Mouse (Mus musculus) urinary bladder, postnatal 10 days (tissue): ENCODE data around the gene Maml3.

ENCODE experiments used
- DNase-seq: peaks from one replicate; pipeline ENCODE4 v3.0.0; 2022; ENCODE audit warnings: low spot score

Maml3 gene

GRCm38 (mm10) chr3:51741824-51742223 is 363.1 kb downstream of the Maml3 start:
- no peak for DNase-seq

- DNase-seq, result no peak
Observed at GRCm38 (mm10) chr3:51739835-51740112, 365.1 kb downstream of the Maml3 start.

- DNase-seq, result no peak
Observed at GRCm38 (mm10) chr3:51739049-51739834, 365.6 kb downstream of the Maml3 start.

- no peak for DNase-seq
Observed at GRCm38 (mm10) chr3:51733685-51734084, 371.2 kb downstream of the Maml3 start.

GRCm38 (mm10) chr3:51731949-51732636 is 372.8 kb downstream of the Maml3 start:
- DNase-seq, result no peak

- no peak for DNase-seq
Observed at GRCm38 (mm10) chr3:51730662-51731061, 374.2 kb downstream of the Maml3 start.

GRCm38 (mm10) chr3:51729109-51729918 is 375.6 kb downstream of the Maml3 start:
- no peak for DNase-seq

GRCm38 (mm10) chr3:51728456-51728855 is 376.4 kb downstream of the Maml3 start:
- DNase-seq, result no peak

- no peak for DNase-seq
Observed at GRCm38 (mm10) chr3:51727968-51728367, 376.9 kb downstream of the Maml3 start.

GRCm38 (mm10) chr3:51727487-51727886 is 377.4 kb downstream of the Maml3 start:
- DNase-seq, result no peak

GRCm38 (mm10) chr3:51726257-51726656 is 378.6 kb downstream of the Maml3 start:
- DNase-seq, result no peak

GRCm38 (mm10) chr3:51719982-51720381 is 384.9 kb downstream of the Maml3 start:
- no peak for DNase-seq

GRCm38 (mm10) chr3:51719373-51719772 is 385.5 kb downstream of the Maml3 start:
- DNase-seq, result no peak

GRCm38 (mm10) chr3:51717909-51718308 is 387.0 kb downstream of the Maml3 start:
- DNase-seq, result no peak

- no peak for DNase-seq
Observed at GRCm38 (mm10) chr3:51717455-51717854, 387.4 kb downstream of the Maml3 start.

- DNase-seq, result no peak
Observed at GRCm38 (mm10) chr3:51714469-51714868, 390.4 kb downstream of the Maml3 start.

GRCm38 (mm10) chr3:51713233-51713632 is 391.6 kb downstream of the Maml3 start:
- DNase-seq, result no peak

- no peak for DNase-seq
Observed at GRCm38 (mm10) chr3:51712382-51712781, 392.5 kb downstream of the Maml3 start.

GRCm38 (mm10) chr3:51708746-51709411 is 396.0 kb downstream of the Maml3 start:
- DNase-seq, result peak; percentile 43

- no peak for DNase-seq
Observed at GRCm38 (mm10) chr3:51708375-51708745, 396.5 kb downstream of the Maml3 start.

GRCm38 (mm10) chr3:51705220-51705619 is 399.7 kb downstream of the Maml3 start:
- DNase-seq, result no peak

- DNase-seq, result no peak
Observed at GRCm38 (mm10) chr3:51703478-51703877, 401.4 kb downstream of the Maml3 start.
